Mouse (Mus musculus) hindbrain, postnatal 0 days (tissue): ENCODE measurements around the gene Ogfod3. TPM values are rescaled to one million over a fixed set of nuclear protein-coding genes. Genes with fewer than 3 reads are reported as not detected.
A peak's percentile ranks its signal among the peaks of the same experiment; 100 is the strongest.

Experiments
- ATAC-seq: fragments of 200-750 bp; cut with Nextera tagmentation; 2 replicates; pipeline ENCODE4 v1.8.0; 2017; ENCODE audit warnings: mild to moderate bottlenecking, moderate TSS enrichment, moderate library complexity
- DNase-seq: peaks from one replicate; pipeline ENCODE4 v3.0.0-alpha.2; 2015; ENCODE audit warnings: low spot score
- H3K27ac ChIP-seq: fragments of 300-500 bp; sonication (generic); 2 replicates; pipeline ENCODE4 v1.5.1; 2014; ENCODE audit warnings: mild to moderate bottlenecking
- H3K27me3 ChIP-seq: fragments of 300-500 bp; sonication (generic); 2 replicates; pipeline ENCODE4 v1.6.1; 2014; ENCODE audit warnings: low read length, mixed read lengths; ENCODE audit not compliant: insufficient read depth
- H3K36me3 ChIP-seq: fragments of 300-500 bp; sonication (generic); 2 replicates; pipeline ENCODE4 v1.6.1; 2014; ENCODE audit warnings: low read length, mixed read lengths; ENCODE audit not compliant: insufficient read depth
- H3K4me1 ChIP-seq: fragments of 300-500 bp; sonication (generic); 2 replicates; pipeline ENCODE4 v1.6.1; 2014; ENCODE audit warnings: antibody characterized with exemption, low read length, mixed read lengths; ENCODE audit not compliant: insufficient read depth
- H3K4me2 ChIP-seq: fragments of 300-500 bp; sonication (generic); 2 replicates; pipeline ENCODE4 v1.6.1; 2014; ENCODE audit warnings: low read depth, mild to moderate bottlenecking, low read length, moderate library complexity, mixed read lengths
- H3K4me3 ChIP-seq: fragments of 300-500 bp; sonication (generic); 2 replicates; pipeline ENCODE4 v1.5.1; 2014; ENCODE audit warnings: low read length
- H3K9ac ChIP-seq: fragments of 300-500 bp; sonication (generic); replicated peaks from 2 replicates; pipeline ENCODE4 v1.6.1; 2014; ENCODE audit warnings: mild to moderate bottlenecking, low read length, moderate library complexity, mixed read lengths
- H3K9me3 ChIP-seq: fragments of 300-500 bp; sonication (generic); 2 replicates; pipeline ENCODE4 v1.6.1; 2016; ENCODE audit warnings: low read length, mixed read lengths
- CTCF ChIP-seq: IDR thresholded peaks from 2 replicates; pipeline ENCODE4 v1.5.1; 2016; ENCODE audit warnings: antibody characterized with exemption, control low read depth, low read depth
- WGBS: fragments of 180-500 bp; shearing (Covaris S2); extraction: QIAGEN DNeasy Blood & Tissue Kit; methylation state at CpG from one replicate; pipeline ENCODE4 v1.1.7; 2014; 5-methylcytosine and 5-hydroxymethylcytosine counted together
- polyA plus RNA-seq: library from polyadenylated mRNA; unstranded; fragments of >200 nt; fragmentation: Nextera tagmentation; extraction: Ambion mirVana; gene quantifications from 2 replicates; pipeline ENCODE4 v1.2.1, GENCODE M21; 2015
- total RNA-seq: library from RNA; depleted of rRNA; stranded (reverse); fragments of >200 nt; gene quantifications from 2 replicates; pipeline ENCODE4 v1.2.3, GENCODE M21; 2014; rRNA removed

Gene Ogfod3
- total and polyA plus RNA-seq, 2 experiments from 2014 or later = 16.7 to 35.3 TPM

DNA sequence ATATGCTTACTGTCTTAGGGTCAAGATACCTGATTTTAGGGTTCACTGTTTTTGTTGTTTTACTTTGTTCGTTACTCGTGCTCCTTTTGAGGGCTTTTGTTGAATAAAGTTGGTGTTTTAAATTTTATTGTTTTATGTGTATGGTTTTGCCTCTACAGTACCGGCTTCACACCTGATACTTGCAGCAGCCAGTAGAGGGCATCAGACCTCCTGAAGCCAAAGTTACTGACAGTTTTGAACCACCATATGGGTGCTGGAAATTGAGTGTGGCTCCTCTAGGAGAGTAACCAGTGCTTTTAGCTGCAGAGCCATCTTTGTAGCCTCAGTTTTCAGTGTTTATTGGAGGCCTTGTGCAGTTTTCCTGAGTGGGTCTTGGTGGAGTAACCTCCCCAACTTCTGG, 56.3 kb downstream of the Ogfod3 start:
- no peak overlapping the region for H3K4me2 ChIP-seq
- WGBS = 83% methylated on average over 3 of the region's 3 CpGs
- H3K27me3 ChIP-seq = no peaks in the 10 kb centered on the region
- ATAC-seq = no peak
- H3K9ac ChIP-seq = no peak overlapping the region
- no peak overlapping the region for H3K27ac ChIP-seq
- no peaks in the 10 kb centered on the region for H3K9me3 ChIP-seq
- no peaks in the 10 kb centered on the region for H3K4me1 ChIP-seq
- peak; percentile 17; the same call in 1 of the 2 replicates for TF ChIP-seq CTCF
- no peaks in the 10 kb centered on the region for H3K36me3 ChIP-seq
- no peak overlapping the region for H3K4me3 ChIP-seq
- DNase-seq = no peak

DNA sequence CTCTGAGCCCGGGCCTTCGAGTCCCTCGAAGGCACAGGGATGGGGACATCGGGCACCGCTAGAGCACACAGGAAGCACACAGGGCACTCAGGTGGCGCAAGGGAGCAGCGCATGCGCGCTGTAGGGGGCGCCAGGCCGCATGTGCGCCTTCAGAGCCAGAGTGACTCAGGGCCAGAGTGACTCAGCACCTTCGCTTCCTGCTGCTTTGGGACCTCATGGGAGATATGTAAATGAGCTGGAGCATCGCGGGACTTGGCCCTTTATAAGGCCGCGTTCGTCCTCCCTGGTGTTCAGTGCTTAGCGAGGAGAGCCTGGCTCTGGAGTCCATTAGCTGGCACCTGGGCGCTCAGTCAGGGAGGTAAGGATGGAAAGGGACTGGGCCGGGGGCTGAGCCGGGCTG, 58.6 kb downstream of the Ogfod3 start, which contains the start of gene Tex19.1:
Tex19.1 (plus strand) TSS at position 279 of the 400 bp plus-strand sequence.
- no peak for TF ChIP-seq CTCF
- H3K27ac ChIP-seq = no peak within 1 kb of the TSS
- no peaks in the 10 kb centered on the region for H3K36me3 ChIP-seq
- 94% methylated on average over 22 of the region's 22 CpGs for WGBS
- no peak within 1 kb of the TSS for H3K9ac ChIP-seq
- H3K27me3 ChIP-seq = no peaks in the 10 kb centered on the region
- H3K4me1 ChIP-seq = no peaks in the 10 kb centered on the region
- no peak within 1 kb of the TSS for H3K4me2 ChIP-seq
- no peak within 1 kb of the TSS for H3K4me3 ChIP-seq
- ATAC-seq = no peak
- no peaks in the 10 kb centered on the region for H3K9me3 ChIP-seq
- no peak for DNase-seq

DNA sequence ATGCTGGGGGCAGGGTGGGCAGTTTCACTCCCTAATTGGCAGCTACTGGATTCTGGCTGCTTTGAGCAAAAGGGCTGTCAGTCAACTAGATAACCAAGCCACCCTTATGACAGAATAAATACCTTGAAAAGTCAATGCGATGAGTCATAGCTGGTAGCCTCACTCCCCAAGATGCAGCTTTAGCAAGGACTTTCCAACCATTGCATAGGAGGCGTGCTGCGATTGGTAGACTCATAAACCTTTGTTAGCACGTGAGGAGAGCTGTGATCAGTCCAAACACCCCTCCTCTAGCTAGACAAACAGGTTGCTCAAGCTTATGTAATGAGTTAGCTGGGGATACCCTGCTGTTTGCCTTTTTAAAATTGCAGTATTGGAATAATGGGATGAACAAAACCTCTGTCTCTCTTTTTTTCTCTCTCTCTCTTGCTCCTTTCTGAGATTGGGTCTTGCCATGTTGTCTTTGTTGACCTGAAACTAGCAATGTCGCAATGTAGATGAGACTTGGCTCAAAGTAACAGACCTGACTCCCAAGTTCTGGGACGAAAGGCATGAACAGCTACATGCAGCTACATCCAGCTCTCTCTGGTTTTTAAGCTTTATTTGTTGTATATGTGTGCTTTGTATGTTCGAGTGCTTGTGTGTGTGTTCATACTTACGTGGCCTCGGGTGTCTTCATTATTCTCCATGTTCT, 61.0 kb downstream of the Ogfod3 start:
- ATAC-seq (no peak), DNase-seq (no peak)
- H3K4me2 ChIP-seq = no peak overlapping the region
- no peak overlapping the region for H3K9ac ChIP-seq
- no peak overlapping the region for H3K27ac ChIP-seq
- H3K36me3 ChIP-seq = no peaks in the 10 kb centered on the region
- no peaks in the 10 kb centered on the region for H3K27me3 ChIP-seq
- WGBS = 80% methylated on average over 9 of the region's 9 CpGs
- no peak for TF ChIP-seq CTCF
- H3K4me3 ChIP-seq = no peak overlapping the region
- H3K9me3 ChIP-seq = no peaks in the 10 kb centered on the region
- no peaks in the 10 kb centered on the region for H3K4me1 ChIP-seq

DNA sequence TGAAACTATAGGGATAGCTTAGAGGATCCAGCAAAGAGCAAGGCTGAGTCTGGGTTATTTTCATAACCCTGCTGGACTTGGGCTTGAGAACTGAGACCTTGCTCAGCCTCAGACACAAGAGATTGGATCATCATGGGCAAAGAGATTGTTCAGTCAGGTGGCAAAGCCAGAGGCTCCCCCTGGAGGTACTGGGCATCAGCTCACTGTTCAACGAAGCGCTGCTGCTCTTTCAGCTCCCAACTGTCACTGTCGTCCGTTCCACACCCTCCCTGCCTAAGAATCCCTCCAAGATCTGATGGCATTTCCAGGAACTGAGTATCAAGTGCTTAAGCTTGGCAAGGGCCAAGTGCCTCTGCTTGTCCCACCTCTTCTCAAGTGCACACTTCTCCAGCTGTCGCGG, 65.8 kb downstream of the Ogfod3 start:
- Histone ChIP-seq H3K9me3 (no peaks in the 10 kb centered on the region), H3K4me3 (no peak overlapping the region), H3K4me1 (no peaks in the 10 kb centered on the region), H3K27ac (no peak overlapping the region), H3K4me2 (no peak overlapping the region), H3K36me3 (no peaks in the 10 kb centered on the region), H3K27me3 (no peaks in the 10 kb centered on the region), H3K9ac (no peak overlapping the region)
- ATAC-seq (no peak), DNase-seq (no peak)
- WGBS = 36% methylated on average over 6 of the region's 6 CpGs
- TF ChIP-seq CTCF = peak; percentile 33; the same call in 1 of the 2 replicates

DNA sequence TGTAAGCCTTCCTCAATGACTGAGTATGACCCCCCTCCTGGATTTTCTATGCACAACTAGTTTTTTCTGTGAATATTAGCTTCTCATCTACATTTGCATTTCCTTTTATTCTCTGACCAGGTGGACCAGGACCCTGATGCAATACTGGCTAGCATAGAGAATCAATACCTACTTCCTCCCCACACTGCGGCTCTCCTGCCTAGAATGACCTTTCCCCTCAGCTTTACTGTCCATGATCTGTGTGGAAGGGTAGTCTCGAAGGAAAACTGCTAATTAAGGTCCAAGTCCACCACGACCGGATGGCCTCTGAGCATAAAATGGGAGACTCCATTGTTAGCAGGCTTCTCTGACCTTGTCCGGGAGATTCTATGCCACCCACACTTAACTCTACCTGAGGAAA, 66.8 kb downstream of the Ogfod3 start:
- 85% methylated on average over 5 of the region's 5 CpGs for WGBS
- no peaks in the 10 kb centered on the region for H3K27me3 ChIP-seq

DNA sequence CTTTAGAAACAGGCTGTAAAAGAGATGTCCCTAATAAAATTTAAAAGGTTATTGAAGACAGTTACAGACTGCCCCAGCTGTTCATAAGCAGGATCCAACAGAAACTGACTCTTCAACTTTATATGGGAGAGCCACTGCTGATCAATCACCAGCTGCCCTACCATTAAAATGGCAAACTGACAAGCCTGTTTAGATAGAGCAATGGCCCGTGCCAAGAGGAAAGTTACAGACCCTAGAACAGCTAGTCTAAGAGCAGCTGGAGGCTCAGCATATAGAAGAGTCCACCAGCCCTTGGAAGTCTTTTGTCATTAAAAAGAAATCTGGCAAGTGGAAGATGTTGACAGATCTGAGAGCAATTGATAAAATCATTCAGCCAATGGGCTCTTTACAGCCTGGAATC, 69.9 kb downstream of the Ogfod3 start:
- Histone ChIP-seq H3K9me3 (no peaks in the 10 kb centered on the region), H3K36me3 (no peaks in the 10 kb centered on the region), H3K9ac (no peak overlapping the region), H3K4me2 (no peak overlapping the region), H3K27me3 (no peaks in the 10 kb centered on the region), H3K27ac (no peak overlapping the region), H3K4me1 (no peaks in the 10 kb centered on the region), H3K4me3 (no peak overlapping the region)
- no peak for DNase-seq
- no peak for ATAC-seq
- TF ChIP-seq CTCF = no peak
- WGBS = 54% methylated on average over 1 of the region's 1 CpGs

More for the DNA sequence above, 66.8 kb downstream of the Ogfod3 start:
- Histone ChIP-seq H3K36me3 (no peaks in the 10 kb centered on the region), H3K9ac (no peak overlapping the region), H3K9me3 (no peaks in the 10 kb centered on the region), H3K27ac (no peak overlapping the region), H3K4me2 (no peak overlapping the region), H3K4me3 (no peak overlapping the region), H3K4me1 (no peaks in the 10 kb centered on the region)
- ATAC-seq (no peak), DNase-seq (no peak)
- no peak for TF ChIP-seq CTCF

DNA sequence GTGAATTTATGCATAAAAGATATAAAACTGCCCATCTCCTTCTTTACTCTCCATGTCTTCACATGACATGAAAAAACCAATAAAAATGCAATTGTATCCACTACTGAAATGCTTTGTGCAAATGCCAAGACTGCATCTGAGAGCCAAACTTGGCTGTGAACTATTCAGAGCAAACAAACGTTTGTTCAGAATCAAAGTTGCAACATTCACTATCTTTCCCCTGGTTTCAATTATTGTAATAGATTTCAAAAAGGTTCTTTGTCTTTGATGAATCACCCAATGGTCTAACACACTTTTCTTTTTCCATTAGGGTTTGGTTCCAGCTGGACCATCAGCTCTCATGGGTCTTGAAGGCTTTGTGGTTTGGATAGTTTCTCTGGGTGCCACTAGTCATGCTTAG, 74.9 kb downstream of the Ogfod3 start:
- DNase-seq (no peak), ATAC-seq (no peak)
- Histone ChIP-seq H3K27me3 (no peaks in the 10 kb centered on the region), H3K36me3 (no peaks in the 10 kb centered on the region), H3K4me2 (no peak overlapping the region), H3K9me3 (no peaks in the 10 kb centered on the region), H3K9ac (no peak overlapping the region), H3K4me3 (no peak overlapping the region), H3K4me1 (no peaks in the 10 kb centered on the region), H3K27ac (no peak overlapping the region)
- WGBS = 48% methylated on average over 1 of the region's 1 CpGs
- no peak for TF ChIP-seq CTCF

Other genes starting within 250 kb of the Ogfod3 start
- gene Csnk1d, start 213.4 kb downstream of the Ogfod3 start, total RNA-seq = 95.2 and 100 TPM in 2 replicates
- 97.7 and 102 TPM in 2 replicates for gene Csnk1d, start 213.4 kb downstream of the Ogfod3 start, polyA plus RNA-seq
- not detected in 2 replicates for gene Cd7, start 165.3 kb downstream of the Ogfod3 start, total RNA-seq
- 0.24 TPM in 1 of 2 replicates, not detected in the other for gene Cd7, start 165.3 kb downstream of the Ogfod3 start, polyA plus RNA-seq
- not detected in 2 replicates for gene Sectm1b, start 141.1 kb downstream of the Ogfod3 start, total RNA-seq
- not detected in 2 replicates for gene Sectm1b, start 141.1 kb downstream of the Ogfod3 start, polyA plus RNA-seq
- gene Sectm1a, start 123.5 kb downstream of the Ogfod3 start, total RNA-seq = not detected in 2 replicates
- not detected in 2 replicates for gene Sectm1a, start 123.5 kb downstream of the Ogfod3 start, polyA plus RNA-seq
- gene Tex19.2, start 86.0 kb downstream of the Ogfod3 start, total RNA-seq = not detected in 2 replicates
- gene Tex19.2, start 86.0 kb downstream of the Ogfod3 start, polyA plus RNA-seq = not detected in 2 replicates
- gene Tex19.1, start 58.6 kb downstream of the Ogfod3 start, total RNA-seq = not detected in 2 replicates
- gene Tex19.1, start 58.6 kb downstream of the Ogfod3 start, polyA plus RNA-seq = not detected in 2 replicates
- gene Uts2r, start 44.4 kb downstream of the Ogfod3 start, total RNA-seq = 0.16 and 2.1 TPM in 2 replicates
- gene Uts2r, start 44.4 kb downstream of the Ogfod3 start, polyA plus RNA-seq = 0.61 and 0.84 TPM in 2 replicates
- gene Hexdc, start 278 bp downstream of the Ogfod3 start, total RNA-seq = 80.2 and 89.6 TPM in 2 replicates
- 30.7 and 35.2 TPM in 2 replicates for gene Hexdc, start 278 bp downstream of the Ogfod3 start, polyA plus RNA-seq
- gene Cybc1, start 24.6 kb upstream of the Ogfod3 start, total RNA-seq = 20.6 and 25.6 TPM in 2 replicates
- 20.5 and 21.2 TPM in 2 replicates for gene Cybc1, start 24.6 kb upstream of the Ogfod3 start, polyA plus RNA-seq
- gene Narf, start 32.5 kb upstream of the Ogfod3 start, total RNA-seq = 108 and 137 TPM in 2 replicates
- 34.3 and 36.2 TPM in 2 replicates for gene Narf, start 32.5 kb upstream of the Ogfod3 start, polyA plus RNA-seq
- gene Foxk2, start 55.3 kb upstream of the Ogfod3 start, total RNA-seq = 89.7 and 95.1 TPM in 2 replicates
- 11.4 and 12.8 TPM in 2 replicates for gene Foxk2, start 55.3 kb upstream of the Ogfod3 start, polyA plus RNA-seq
- 77.9 and 78.0 TPM in 2 replicates for gene Wdr45b, start 149.7 kb upstream of the Ogfod3 start, total RNA-seq
- gene Wdr45b, start 149.7 kb upstream of the Ogfod3 start, polyA plus RNA-seq = 84.9 and 88.7 TPM in 2 replicates
- gene Rab40b, start 183.5 kb upstream of the Ogfod3 start, total RNA-seq = 7.6 and 11.4 TPM in 2 replicates
- 8.9 and 9.9 TPM in 2 replicates for gene Rab40b, start 183.5 kb upstream of the Ogfod3 start, polyA plus RNA-seq
- 21.4 and 25.2 TPM in 2 replicates for gene Fn3krp, start 216.7 kb upstream of the Ogfod3 start, total RNA-seq
- gene Fn3krp, start 216.7 kb upstream of the Ogfod3 start, polyA plus RNA-seq = 8.4 and 8.6 TPM in 2 replicates
- gene Fn3k, start 230.2 kb upstream of the Ogfod3 start, total RNA-seq = 4.5 and 13.4 TPM in 2 replicates
- gene Fn3k, start 230.2 kb upstream of the Ogfod3 start, polyA plus RNA-seq = 5.4 and 6.0 TPM in 2 replicates
- 102 and 110 TPM in 2 replicates for gene Tbcd, start 247.2 kb upstream of the Ogfod3 start, total RNA-seq
- 55.6 and 57.1 TPM in 2 replicates for gene Tbcd, start 247.2 kb upstream of the Ogfod3 start, polyA plus RNA-seq